Mouse (Mus musculus) embryonic facial prominence, embryonic 11.5 days (tissue): ENCODE data around the gene Lmna. TPM values are rescaled to one million over a fixed set of nuclear protein-coding genes. Genes with fewer than 3 reads are reported as not detected.

Source experiments
- ATAC-seq: fragments of 200-750 bp; cut with Nextera tagmentation; replicated peaks from 2 replicates; pipeline ENCODE4 v1.8.0; 2017; ENCODE audit warnings: low read depth; ENCODE audit not compliant: insufficient number of reproducible peaks, low FRiP score, low TSS enrichment
- DNase-seq: peaks from one replicate; pipeline ENCODE4 v3.0.0-alpha.2; 2015; ENCODE audit warnings: low spot score
- H3K27ac ChIP-seq: fragments of 300-500 bp; sonication (generic); replicated peaks from 2 replicates; pipeline ENCODE4 v1.5.1; 2014; ENCODE audit warnings: mild to moderate bottlenecking, low read depth, low read length, control low read depth
- H3K27me3 ChIP-seq: fragments of 300-500 bp; sonication (generic); 2 replicates; pipeline ENCODE4 v1.6.1; 2014; ENCODE audit warnings: mild to moderate bottlenecking, low read length, moderate library complexity, mixed read lengths; ENCODE audit not compliant: control insufficient read depth, insufficient read depth
- H3K36me3 ChIP-seq: fragments of 300-500 bp; sonication (generic); replicated peaks from 2 replicates; pipeline ENCODE4 v1.6.1; 2014; ENCODE audit warnings: low read depth, mild to moderate bottlenecking, low read length, moderate library complexity, mixed read lengths; ENCODE audit not compliant: control insufficient read depth, insufficient read depth
- H3K4me1 ChIP-seq: fragments of 300-500 bp; sonication (generic); 2 replicates; pipeline ENCODE4 v1.6.1; 2014; ENCODE audit warnings: low read length, mixed read lengths; ENCODE audit not compliant: control insufficient read depth, insufficient read depth
- H3K4me2 ChIP-seq: fragments of 300-500 bp; sonication (generic); 2 replicates; pipeline ENCODE4 v1.6.1; 2014; ENCODE audit warnings: low read depth, mild to moderate bottlenecking, control low read depth, low read length, moderate library complexity
- H3K4me3 ChIP-seq: fragments of 300-500 bp; sonication (generic); 2 replicates; pipeline ENCODE4 v1.5.1; 2014; ENCODE audit warnings: low read depth, low read length, control low read depth
- H3K9ac ChIP-seq: fragments of 300-500 bp; sonication (generic); replicated peaks from 2 replicates; pipeline ENCODE4 v1.6.1; 2014; ENCODE audit warnings: mild to moderate bottlenecking, control low read depth, low read length
- H3K9me3 ChIP-seq: fragments of 300-500 bp; sonication (generic); replicated peaks from 2 replicates; pipeline ENCODE4 v1.6.1; 2016; ENCODE audit warnings: mild to moderate bottlenecking, low read length, inconsistent platforms, mixed read lengths; ENCODE audit not compliant: control insufficient read depth
- WGBS: fragments of 180-500 bp; shearing (Covaris S2); extraction: QIAGEN DNeasy Blood & Tissue Kit; methylation state at CpG from one replicate; pipeline ENCODE4 v1.1.7; 2014; 5-methylcytosine and 5-hydroxymethylcytosine counted together
- polyA plus RNA-seq: library from polyadenylated mRNA; unstranded; fragments of >200 nt; fragmentation: Nextera tagmentation; extraction: Ambion mirVana; gene quantifications from 2 replicates; pipeline ENCODE4 v1.2.1, GENCODE M21; 2014

Gene Lmna
- polyA plus RNA-seq, 1 experiment from 2014 or later = 28.7 TPM

DNA sequence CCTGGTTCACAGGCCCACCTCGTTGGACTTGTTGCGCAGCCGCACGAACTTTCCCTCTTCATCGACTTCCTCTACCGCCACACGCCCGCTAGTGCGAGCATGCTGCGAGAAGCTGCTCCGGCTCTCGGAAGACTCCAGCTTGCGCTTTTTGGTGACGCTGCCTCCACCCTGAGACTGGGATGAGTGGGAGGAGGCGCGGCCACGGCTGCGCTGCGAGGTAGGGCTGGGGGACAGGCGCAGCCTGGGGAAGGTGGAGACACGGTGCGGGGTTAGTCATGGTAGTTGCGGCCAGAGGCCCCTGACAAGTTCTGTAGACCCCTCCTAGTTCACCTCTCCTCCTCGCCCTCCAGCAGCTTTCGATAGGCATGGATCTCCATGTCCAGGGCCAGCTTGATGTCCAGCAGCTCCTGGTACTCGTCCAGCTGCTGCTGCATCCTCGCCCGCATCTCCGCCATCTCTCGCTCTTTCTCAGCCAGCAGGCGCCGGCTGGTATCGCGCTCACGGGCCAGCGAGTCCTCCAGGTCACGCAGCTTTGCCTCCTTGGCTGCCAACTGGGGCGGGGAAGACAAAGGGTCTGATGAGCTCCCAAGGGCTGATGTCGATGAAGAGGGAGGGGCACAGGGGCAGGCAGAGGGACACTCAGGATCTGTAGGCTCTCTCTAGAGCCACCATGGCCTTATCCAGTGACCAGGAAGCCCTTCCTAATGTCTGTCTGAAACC lies 25.0 kb downstream of the Lmna start:
- Histone ChIP-seq H3K4me3 (peak overlapping the region; percentile 5), H3K4me2 (peak overlapping the region; percentile 35), H3K9me3 (no peaks in the 10 kb centered on the region), H3K36me3 (no peaks in the 10 kb centered on the region; the same call in 1 of the 2 replicates), H3K4me1 (no peaks in the 10 kb centered on the region; the same call in 1 of the 2 replicates), H3K27me3 (peaks cover 26% of the 10 kb centered on the region), H3K27ac (no peak overlapping the region), H3K9ac (peak overlapping the region; percentile 51)
- DNase-seq (peak; percentile 54), ATAC-seq (no peak)
- 10% methylated on average over 39 of the region's 39 CpGs for WGBS

DNA sequence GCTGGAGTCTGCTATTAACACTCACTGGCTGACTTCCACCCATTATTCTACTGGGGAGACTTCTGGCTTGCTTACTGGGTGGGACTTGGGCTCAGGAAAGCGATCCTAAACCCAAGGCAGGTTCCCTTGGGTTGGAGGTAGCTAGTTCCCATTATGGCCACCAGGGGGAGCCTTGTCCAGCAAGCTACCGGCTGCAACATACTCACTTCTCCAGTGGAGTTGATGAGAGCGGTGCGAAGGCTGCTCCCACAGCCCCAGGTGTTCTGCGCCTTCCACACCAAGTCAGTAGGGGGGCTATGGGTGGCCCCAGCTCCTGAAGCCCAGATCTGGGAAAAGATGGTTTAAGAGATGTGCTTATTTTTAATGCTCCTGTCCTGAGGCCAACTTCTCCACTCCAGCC lies 26.1 kb downstream of the Lmna start:
- DNase-seq = peak; percentile 90

DNA sequence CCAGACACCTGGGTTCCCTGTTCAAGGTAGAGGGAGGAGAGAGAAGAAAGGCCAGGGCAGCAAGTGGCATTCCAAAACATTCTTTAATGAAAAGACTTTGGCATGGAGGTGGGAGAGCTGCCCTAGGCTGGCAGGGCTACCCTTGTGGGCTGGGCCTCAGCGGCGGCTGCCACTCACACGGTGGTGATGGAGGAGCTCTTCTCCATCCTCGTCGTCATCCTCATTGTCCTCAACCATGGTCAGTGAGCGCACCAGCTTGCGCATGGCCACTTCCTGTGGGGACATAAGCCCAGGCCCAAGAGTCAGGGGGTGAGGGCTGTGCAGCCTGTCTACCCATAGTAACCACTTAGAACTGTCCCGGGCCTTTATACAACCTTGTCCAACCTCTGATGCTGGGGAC lies 26.6 kb downstream of the Lmna start:
- DNase-seq = no peak
- no peaks in the 10 kb centered on the region; the same call in 1 of the 2 replicates for H3K36me3 ChIP-seq
- H3K4me3 ChIP-seq = no peak overlapping the region
- no peak overlapping the region for H3K9ac ChIP-seq
- H3K27me3 ChIP-seq = peaks cover 26% of the 10 kb centered on the region
- no peak for ATAC-seq
- no peak overlapping the region for H3K27ac ChIP-seq
- no peak overlapping the region for H3K4me2 ChIP-seq
- WGBS = 77% methylated on average over 8 of the region's 8 CpGs
- H3K4me1 ChIP-seq = no peaks in the 10 kb centered on the region; the same call in 1 of the 2 replicates
- no peaks in the 10 kb centered on the region for H3K9me3 ChIP-seq

More for the DNA sequence above, 26.1 kb downstream of the Lmna start:
- 0 out of 2 replicates have a peak, but pooled peaks have one; percentile 12 for ATAC-seq
- 5% methylated on average over 5 of the region's 5 CpGs for WGBS
- H3K4me2 ChIP-seq = no peak overlapping the region
- H3K4me1 ChIP-seq = no peaks in the 10 kb centered on the region; the same call in 1 of the 2 replicates
- no peaks in the 10 kb centered on the region; the same call in 1 of the 2 replicates for H3K36me3 ChIP-seq
- no peak overlapping the region for H3K9ac ChIP-seq
- H3K4me3 ChIP-seq = no peak overlapping the region
- peaks cover 26% of the 10 kb centered on the region for H3K27me3 ChIP-seq
- H3K9me3 ChIP-seq = no peaks in the 10 kb centered on the region
- H3K27ac ChIP-seq = no peak overlapping the region

DNA sequence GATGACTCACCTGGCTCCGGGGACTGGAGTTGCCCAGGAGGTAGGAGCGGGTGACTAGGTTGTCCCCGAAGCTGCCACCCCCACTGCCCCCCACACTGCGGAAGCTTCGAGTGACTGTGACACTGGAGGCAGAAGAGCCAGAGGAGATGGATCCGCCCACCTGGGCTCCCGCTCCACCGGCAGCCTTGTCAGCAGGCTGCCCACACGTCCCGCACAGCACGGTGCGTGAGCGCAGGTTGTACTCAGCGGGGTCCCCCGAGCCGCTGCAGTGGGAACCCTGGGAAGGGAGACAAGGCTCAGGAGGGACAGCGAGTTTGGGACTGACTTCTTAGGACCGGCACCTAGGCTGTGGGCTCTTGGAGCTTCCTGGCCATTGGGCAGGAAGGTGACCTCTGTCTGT lies 27.4 kb downstream of the Lmna start:
- H3K4me1 ChIP-seq = no peaks in the 10 kb centered on the region; the same call in 1 of the 2 replicates
- H3K9me3 ChIP-seq = no peaks in the 10 kb centered on the region
- no peak overlapping the region for H3K27ac ChIP-seq
- no peak overlapping the region for H3K4me3 ChIP-seq
- H3K36me3 ChIP-seq = no peaks in the 10 kb centered on the region; the same call in 1 of the 2 replicates
- no peak overlapping the region for H3K9ac ChIP-seq
- peaks cover 24% of the 10 kb centered on the region for H3K27me3 ChIP-seq
- ATAC-seq (no peak), DNase-seq (no peak)
- WGBS = 33% methylated on average over 18 of the region's 18 CpGs
- H3K4me2 ChIP-seq = no peak overlapping the region

DNA sequence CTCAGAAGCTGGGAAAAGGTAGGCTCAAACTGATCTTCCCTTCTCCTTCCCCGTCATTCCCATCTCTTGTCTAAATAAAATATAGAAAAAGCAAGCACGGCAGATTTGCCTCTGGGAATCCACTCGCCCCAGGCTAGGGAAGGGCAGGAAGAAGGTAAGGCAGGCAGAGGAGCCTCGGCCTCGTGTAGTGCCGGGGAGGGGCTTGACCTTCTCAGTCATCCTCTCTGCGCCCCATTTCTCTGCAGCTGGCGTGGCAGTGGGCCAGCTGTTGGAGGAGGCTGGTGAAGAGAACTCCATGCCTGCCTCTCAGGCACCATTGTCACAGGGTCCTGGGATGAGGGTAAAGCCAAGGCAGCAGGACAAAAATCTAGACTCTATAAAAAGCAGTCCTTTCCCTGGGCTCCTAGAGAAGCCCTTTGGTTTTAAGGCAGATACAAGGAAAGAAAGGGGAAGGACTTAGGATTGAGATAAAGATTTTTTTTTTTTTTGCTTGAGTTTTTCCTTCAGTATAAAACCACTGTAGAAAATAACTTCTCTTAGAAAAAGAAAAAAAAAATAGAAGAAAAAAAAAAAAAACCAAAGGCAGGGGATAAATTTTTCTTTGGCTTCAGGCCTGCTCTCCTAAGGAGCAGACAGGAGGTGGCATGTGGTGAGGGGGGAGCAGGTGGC lies 28.2 kb downstream of the Lmna start:
- H3K4me3 ChIP-seq = no peak overlapping the region
- DNase-seq (no peak), ATAC-seq (no peak)
- no peak overlapping the region for H3K27ac ChIP-seq
- no peaks in the 10 kb centered on the region for H3K9me3 ChIP-seq
- no peak overlapping the region for H3K9ac ChIP-seq
- no peaks in the 10 kb centered on the region; the same call in 1 of the 2 replicates for H3K4me1 ChIP-seq
- no peaks in the 10 kb centered on the region; the same call in 1 of the 2 replicates for H3K36me3 ChIP-seq
- H3K27me3 ChIP-seq = peaks cover 22% of the 10 kb centered on the region
- WGBS = 55% methylated on average over 8 of the region's 8 CpGs
- H3K4me2 ChIP-seq = no peak overlapping the region

DNA sequence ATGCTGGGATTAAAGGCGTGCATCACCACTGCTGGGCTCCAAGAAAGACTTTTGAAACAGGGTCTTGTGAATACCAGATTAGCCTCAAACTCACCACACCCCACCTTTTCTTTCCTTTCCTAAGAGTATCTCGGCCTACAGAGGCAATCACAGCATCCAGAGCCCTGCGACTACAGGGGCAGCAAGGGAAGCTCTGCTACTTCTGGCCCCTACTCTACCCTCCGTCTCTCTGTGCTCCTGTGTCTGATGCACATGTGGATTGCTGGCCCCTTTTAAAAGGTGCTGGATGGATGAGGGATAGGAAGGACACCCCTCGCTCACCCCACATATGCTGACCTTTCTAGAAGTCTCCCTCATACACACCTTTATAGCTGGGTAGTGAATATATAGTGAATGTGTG lies 29.1 kb downstream of the Lmna start:
- Histone ChIP-seq H3K9ac (no peak overlapping the region), H3K9me3 (no peaks in the 10 kb centered on the region), H3K4me3 (no peak overlapping the region), H3K27ac (no peak overlapping the region), H3K4me2 (no peak overlapping the region), H3K36me3 (no peaks in the 10 kb centered on the region), H3K27me3 (peaks cover 16% of the 10 kb centered on the region), H3K4me1 (no peaks in the 10 kb centered on the region; the same call in 1 of the 2 replicates)
- no peak for DNase-seq
- ATAC-seq = no peak
- 88% methylated on average over 5 of the region's 5 CpGs for WGBS

DNA sequence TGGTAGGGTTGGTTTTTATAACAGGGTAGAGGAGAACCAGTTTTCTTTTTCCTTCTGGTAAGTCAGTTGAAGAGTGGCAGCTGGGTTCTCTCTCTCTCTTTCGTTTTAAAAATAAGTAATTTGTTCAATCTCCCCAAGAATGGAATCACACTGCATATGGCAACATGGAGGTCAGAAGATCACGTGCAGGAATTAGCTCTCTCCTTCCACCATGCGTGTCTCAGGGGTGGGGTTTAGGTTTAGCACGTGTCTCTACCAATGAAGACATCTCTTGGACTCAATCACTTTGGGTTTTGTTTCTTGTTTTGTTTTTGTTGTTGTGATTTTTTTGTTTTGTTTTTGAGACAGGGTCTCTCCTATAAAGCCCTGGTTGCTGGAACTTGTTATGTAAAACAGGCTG lies 29.9 kb downstream of the Lmna start:
- WGBS = 79% methylated on average over 4 of the region's 4 CpGs
- Histone ChIP-seq H3K9me3 (no peaks in the 10 kb centered on the region), H3K36me3 (no peaks in the 10 kb centered on the region), H3K4me3 (no peak overlapping the region), H3K27me3 (peaks cover 11% of the 10 kb centered on the region), H3K4me2 (no peak overlapping the region), H3K4me1 (no peaks in the 10 kb centered on the region; the same call in 1 of the 2 replicates), H3K9ac (no peak overlapping the region), H3K27ac (no peak overlapping the region)
- ATAC-seq (no peak), DNase-seq (no peak)

DNA sequence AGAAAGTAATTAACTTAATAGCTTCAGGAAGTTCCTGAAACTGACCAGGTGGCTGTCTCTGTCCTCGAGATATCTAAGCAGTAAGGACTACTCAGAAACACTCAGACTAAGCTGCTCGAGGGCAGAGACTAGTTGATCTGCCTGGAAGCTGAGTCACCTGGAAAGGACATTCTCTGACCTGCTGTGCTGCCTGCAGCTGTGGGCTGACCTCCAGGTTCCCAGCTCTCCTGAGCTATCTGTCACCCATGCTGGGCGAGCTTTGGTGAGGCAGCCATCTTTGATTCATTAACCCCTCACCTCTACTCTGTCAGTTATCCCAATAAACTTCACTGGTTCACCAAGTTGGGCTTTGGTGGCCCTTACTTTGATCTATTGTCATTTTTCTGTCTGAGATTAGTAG lies 30.6 kb downstream of the Lmna start:
- no peak for DNase-seq

More for the DNA sequence above, 30.6 kb downstream of the Lmna start:
- Histone ChIP-seq H3K4me3 (no peak overlapping the region), H3K4me1 (no peaks in the 10 kb centered on the region), H3K36me3 (no peaks in the 10 kb centered on the region), H3K4me2 (no peak overlapping the region), H3K27ac (no peak overlapping the region), H3K9ac (no peak overlapping the region), H3K27me3 (peaks cover 8% of the 10 kb centered on the region), H3K9me3 (no peaks in the 10 kb centered on the region)
- no peak for ATAC-seq
- 39% methylated on average over 3 of the region's 3 CpGs for WGBS
